Mouse (Mus musculus) heart, embryonic 15.5 days (tissue): Measurements from ENCODE around the gene Prrg2. TPM values are rescaled to one million over a fixed set of nuclear protein-coding genes. Genes with fewer than 3 reads are reported as not detected.
"Not testable (repeated sequence)": the region's sequence is repeated elsewhere in the genome, so short reads cannot be mapped to it uniquely, and the experiment has no call there.

Experiments
- ATAC-seq: fragments of 200-750 bp; cut with Nextera tagmentation; replicated peaks from 2 replicates; pipeline ENCODE4 v1.8.0; 2017; ENCODE audit warnings: low read depth, moderate TSS enrichment; ENCODE audit not compliant: insufficient number of reproducible peaks, insufficient read depth, low FRiP score
- H3K27ac ChIP-seq: fragments of 300-500 bp; sonication (generic); 2 replicates; pipeline ENCODE4 v1.5.1; 2015; ENCODE audit warnings: mild to moderate bottlenecking, inconsistent platforms
- H3K27me3 ChIP-seq: fragments of 300-500 bp; sonication (generic); 2 replicates; pipeline ENCODE4 v1.6.1; 2015; ENCODE audit warnings: inconsistent platforms
- H3K36me3 ChIP-seq: fragments of 300-500 bp; sonication (generic); 2 replicates; pipeline ENCODE4 v1.6.1; 2015; ENCODE audit warnings: mild to moderate bottlenecking, inconsistent platforms
- H3K4me1 ChIP-seq: fragments of 300-500 bp; sonication (generic); replicated peaks from 2 replicates; pipeline ENCODE4 v1.6.1; 2015; ENCODE audit warnings: inconsistent platforms
- H3K4me2 ChIP-seq: fragments of 300-500 bp; sonication (generic); 2 replicates; pipeline ENCODE4 v1.6.1; 2015; ENCODE audit warnings: inconsistent platforms, mild to moderate bottlenecking, moderate library complexity
- H3K4me3 ChIP-seq: fragments of 300-500 bp; sonication (generic); 2 replicates; pipeline ENCODE4 v1.5.1; 2015; ENCODE audit warnings: mild to moderate bottlenecking, inconsistent platforms
- H3K9ac ChIP-seq: fragments of 300-500 bp; sonication (generic); 2 replicates; pipeline ENCODE4 v1.6.1; 2015; ENCODE audit warnings: mild to moderate bottlenecking, inconsistent platforms
- H3K9me3 ChIP-seq: fragments of 300-500 bp; sonication (generic); replicated peaks from 2 replicates; pipeline ENCODE4 v1.6.1; 2016; ENCODE audit warnings: inconsistent platforms
- WGBS: fragments of 180-500 bp; shearing (Covaris S2); methylation state at CpG from one replicate; pipeline ENCODE4 v1.1.7; 2015; ENCODE audit warnings: mixed read lengths; 5-methylcytosine and 5-hydroxymethylcytosine counted together
- polyA plus RNA-seq: library from polyadenylated mRNA; unstranded; fragments of >200 nt; fragmentation: Nextera tagmentation; extraction: Ambion mirVana; gene quantifications from 2 replicates; pipeline ENCODE4 v1.2.1, GENCODE M21; 2015

Prrg2 gene
- 12.9 and 15.9 TPM in 2 replicates for polyA plus RNA-seq

DNA sequence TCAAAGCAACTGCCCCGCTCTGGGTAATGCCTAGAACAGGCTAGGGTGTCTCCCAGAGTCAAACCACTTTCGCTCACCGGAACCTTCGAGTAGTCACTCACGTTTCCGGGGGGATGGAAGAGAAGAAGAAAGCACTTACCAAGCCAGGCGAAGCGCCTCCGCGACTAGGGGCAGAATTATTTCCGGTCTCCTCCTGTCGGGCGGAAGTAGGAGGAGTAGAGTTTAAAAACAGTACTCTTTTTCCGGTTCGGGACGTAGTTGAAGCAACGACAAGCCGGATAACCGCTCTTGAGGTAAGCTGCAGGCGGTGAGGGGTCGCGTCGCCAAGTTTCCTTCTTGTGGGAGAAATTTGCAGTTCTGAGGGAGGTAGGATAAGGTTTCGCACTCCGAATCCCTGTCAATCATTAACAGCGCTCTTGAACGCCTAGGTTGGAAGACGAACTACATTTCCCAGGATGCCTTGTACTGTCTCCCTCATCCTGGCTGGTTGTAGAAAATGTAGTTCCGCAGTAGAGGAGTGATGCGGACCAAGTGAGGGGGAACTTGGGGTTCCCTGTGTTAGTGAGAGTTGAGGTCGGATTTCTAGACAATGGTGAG, at the start of gene Prrg2, which contains the start of gene Nosip:
Gene Prrg2, minus strand, starts transcription at position 439 of the 597 bp plus-strand sequence.
Gene Nosip, plus strand, starts transcription at position 191 of the 597 bp plus-strand sequence.
- Histone ChIP-seq H3K9ac (peak within 1 kb of the TSS; percentile 66), H3K27me3 (no peaks in the 10 kb centered on the region), H3K27ac (peak within 1 kb of the TSS; percentile 95), H3K36me3 (0 out of 2 replicates have a peak, but pooled peaks cover 3% of the 10 kb centered on the region), H3K4me1 (peaks cover 21% of the 10 kb centered on the region), H3K4me2 (peak within 1 kb of the TSS; percentile 69), H3K9me3 (no peaks in the 10 kb centered on the region), H3K4me3 (peak within 1 kb of the TSS; percentile 71)
- under 1% methylated on average over 31 of the region's 31 CpGs for WGBS
- ATAC-seq, result peak; percentile 86

DNA sequence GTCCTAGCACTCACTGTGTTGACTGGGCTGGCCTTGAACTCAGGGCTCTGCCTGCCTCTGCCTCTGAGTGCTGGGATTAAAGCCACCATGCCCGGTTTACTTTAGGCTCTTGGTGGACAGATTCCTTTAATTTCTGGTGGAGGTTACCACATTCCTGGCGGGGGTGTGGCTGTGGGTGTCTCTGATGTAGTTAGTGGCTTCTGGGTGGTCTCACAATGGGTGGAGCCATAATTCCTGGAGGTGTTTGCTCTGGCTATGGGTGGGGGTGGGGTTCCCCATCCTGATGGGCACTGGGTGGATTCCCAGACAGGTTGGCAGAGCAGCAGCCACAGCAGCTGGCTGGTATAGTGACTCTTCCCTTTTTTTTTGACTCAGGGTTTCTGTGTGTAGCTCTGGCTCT, 49.5 kb upstream of the Prrg2 start:
- Histone ChIP-seq H3K9me3 (no peaks in the 10 kb centered on the region), H3K4me2 (no peak overlapping the region), H3K9ac (no peak overlapping the region), H3K4me3 (no peak overlapping the region), H3K27ac (no peak overlapping the region), H3K36me3 (no peaks in the 10 kb centered on the region), H3K27me3 (no peaks in the 10 kb centered on the region), H3K4me1 (peaks cover 8% of the 10 kb centered on the region)
- WGBS, result 73% methylated on average over 2 of the region's 2 CpGs
- ATAC-seq, result no peak

DNA sequence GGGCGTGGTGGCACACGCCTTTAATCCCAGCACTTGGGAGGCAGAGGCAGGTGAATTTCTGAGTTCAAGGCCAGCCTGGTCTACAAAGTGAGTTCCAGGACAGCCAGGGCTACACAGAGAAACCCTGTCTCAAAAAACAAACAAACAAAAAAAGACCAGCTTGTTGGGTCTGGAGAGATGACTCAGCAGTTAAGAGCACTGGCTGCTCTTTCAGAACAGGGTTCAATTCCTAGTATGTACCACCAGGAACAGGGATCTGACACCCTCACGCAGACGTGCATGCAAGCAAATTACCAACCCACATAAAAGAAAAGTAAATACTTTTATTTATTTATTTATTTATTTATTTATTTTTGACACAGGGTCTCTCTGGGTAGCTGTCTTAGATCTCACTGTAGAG, 47.6 kb upstream of the Prrg2 start:
- not testable (repeated sequence) for H3K27me3 ChIP-seq, H3K9me3 ChIP-seq, H3K4me1 ChIP-seq, ATAC-seq, H3K4me3 ChIP-seq, H3K27ac ChIP-seq, H3K36me3 ChIP-seq, H3K4me2 ChIP-seq, H3K9ac ChIP-seq
- 83% methylated on average over 4 of the region's 4 CpGs for WGBS

DNA sequence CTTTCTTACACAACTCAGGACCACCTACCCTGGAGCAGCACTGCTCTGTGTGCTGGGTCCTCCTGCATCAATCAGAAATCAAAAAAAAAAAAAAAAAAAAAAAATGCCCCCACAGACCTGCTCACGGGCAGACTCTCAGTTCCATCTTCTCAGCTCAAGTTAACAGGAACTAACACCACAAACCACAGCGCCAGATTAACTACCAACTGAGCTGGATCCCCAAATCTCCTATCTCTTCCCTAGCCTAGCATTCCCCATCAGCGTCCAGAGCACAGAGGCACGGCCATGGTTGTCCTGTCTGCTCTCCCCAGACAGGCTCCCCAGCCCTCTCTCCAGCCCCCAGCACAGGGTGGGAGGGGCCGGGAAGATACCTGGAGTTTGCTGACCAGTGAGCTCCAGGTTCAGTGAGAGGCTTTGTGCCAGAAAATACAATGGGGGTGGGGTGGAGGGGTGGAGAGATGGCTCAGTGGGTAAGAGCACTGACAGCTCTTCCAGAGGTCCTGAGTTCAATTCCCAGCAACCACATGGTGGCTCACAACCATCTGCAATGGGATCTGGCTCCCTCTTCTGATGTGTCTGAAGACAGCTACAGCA, 44.7 kb upstream of the Prrg2 start:
- Histone ChIP-seq H3K9me3 (no peaks in the 10 kb centered on the region), H3K4me1 (peaks cover 22% of the 10 kb centered on the region), H3K4me3 (no peak overlapping the region), H3K27me3 (no peaks in the 10 kb centered on the region), H3K27ac (no peak overlapping the region), H3K36me3 (no peaks in the 10 kb centered on the region), H3K4me2 (no peak overlapping the region), H3K9ac (no peak overlapping the region)
- WGBS, result 52% methylated on average over 5 of the region's 5 CpGs
- no peak for ATAC-seq

DNA sequence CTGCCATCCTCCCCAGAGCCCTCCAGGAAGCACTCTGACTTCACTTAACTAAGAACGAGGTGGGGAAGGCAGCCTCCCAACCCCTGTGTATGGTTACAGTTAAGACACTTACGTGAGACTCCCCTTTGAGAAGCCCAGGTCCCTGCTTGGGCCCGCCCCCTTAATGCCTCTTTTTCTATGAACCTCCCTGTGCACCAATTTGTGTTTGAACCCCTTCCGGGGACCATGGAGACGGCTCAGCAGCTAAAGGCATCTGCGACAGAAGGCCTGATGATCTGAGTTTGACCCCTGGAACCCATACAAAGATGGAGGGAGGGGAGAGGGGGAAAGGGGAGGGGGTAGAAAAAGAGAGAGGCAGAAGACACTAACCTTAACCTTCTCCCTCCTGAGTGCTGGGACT, 44.0 kb upstream of the Prrg2 start:
- Histone ChIP-seq H3K27me3 (no peaks in the 10 kb centered on the region), H3K9me3 (no peaks in the 10 kb centered on the region), H3K36me3 (no peaks in the 10 kb centered on the region), H3K4me2 (no peak overlapping the region), H3K9ac (no peak overlapping the region), H3K4me3 (no peak overlapping the region), H3K27ac (no peak overlapping the region), H3K4me1 (peaks cover 26% of the 10 kb centered on the region)
- no peak for ATAC-seq
- 70% methylated on average over 6 of the region's 6 CpGs for WGBS

DNA sequence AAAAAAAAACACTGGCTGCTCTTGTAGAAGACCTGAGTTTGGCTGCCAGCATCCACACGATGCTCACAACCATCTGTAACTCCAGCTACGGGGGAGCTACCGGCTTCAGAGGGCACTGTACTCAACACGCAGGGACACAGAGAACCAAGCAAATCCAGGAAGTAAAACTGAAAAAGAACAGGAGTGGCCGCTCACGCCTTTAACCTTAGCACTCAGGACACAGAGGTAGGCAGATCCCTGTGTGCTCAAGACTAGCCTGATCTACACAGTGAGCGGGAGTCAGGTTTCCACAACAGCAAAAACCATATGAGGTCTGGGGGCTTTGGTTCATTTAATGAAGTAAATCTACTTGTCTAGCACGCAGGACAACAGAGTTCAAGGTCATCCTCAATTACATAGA, 43.0 kb upstream of the Prrg2 start:
- no peaks in the 10 kb centered on the region for H3K9me3 ChIP-seq
- 79% methylated on average over 8 of the region's 8 CpGs for WGBS
- H3K27me3 ChIP-seq, result no peaks in the 10 kb centered on the region
- no peaks in the 10 kb centered on the region for H3K36me3 ChIP-seq
- no peak for ATAC-seq
- H3K4me1 ChIP-seq, result peaks cover 26% of the 10 kb centered on the region
- H3K4me3 ChIP-seq, result no peak overlapping the region
- no peak overlapping the region for H3K4me2 ChIP-seq
- no peak overlapping the region for H3K9ac ChIP-seq
- no peak overlapping the region for H3K27ac ChIP-seq

DNA sequence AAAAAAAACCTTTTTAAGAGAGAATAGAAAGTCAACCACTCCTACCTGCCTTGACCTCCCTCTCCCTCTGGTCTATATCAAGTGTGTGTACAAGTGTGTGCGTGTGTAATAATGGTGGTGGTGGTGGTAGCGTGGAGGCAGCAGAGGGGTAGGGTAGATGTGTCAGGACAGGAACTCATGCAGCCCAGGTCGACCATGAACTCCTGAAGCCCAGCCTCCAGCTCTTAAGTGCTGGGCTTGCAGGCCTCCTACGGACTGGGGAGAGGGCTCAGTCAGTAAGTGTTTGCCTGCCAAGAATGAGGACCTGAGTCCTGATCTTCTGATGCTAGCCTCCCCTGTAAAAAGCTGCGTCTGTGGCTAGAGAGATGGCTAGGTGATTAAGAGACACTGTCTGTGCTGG, 42.5 kb upstream of the Prrg2 start:
- H3K9me3 ChIP-seq, result no peaks in the 10 kb centered on the region
- 69% methylated on average over 5 of the region's 5 CpGs for WGBS

DNA sequence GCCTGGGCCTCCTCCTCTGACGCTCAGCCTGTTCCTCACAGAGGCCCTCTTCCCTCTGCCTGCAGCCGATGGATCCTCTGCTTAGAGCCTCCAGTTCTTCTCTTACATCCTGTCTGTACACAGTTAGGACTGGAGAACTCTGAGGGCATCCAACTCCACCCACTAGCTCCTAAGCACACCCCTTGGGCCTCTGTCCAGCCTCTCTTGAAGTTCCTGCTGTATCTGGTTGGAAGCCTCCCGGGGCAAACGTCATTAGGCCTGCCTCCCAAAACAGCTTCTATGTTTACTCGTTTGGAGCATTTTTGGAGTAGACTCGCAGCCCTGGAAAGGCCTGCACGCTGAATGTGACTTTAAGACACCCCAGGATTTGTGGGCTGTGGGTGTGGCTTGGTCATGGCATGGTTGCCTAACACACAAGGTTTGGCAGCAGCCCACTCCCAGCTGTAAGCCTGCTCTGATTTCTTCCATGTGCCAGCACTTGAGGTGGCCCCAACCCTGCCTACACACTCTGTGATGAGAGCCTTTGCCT, 41.2 kb upstream of the Prrg2 start, which contains the start of gene Fcgrt:
Gene Fcgrt, minus strand, starts transcription at position 200 of the 529 bp plus-strand sequence.
- no peaks in the 10 kb centered on the region for H3K27me3 ChIP-seq
- peak within 1 kb of the TSS; percentile 45 for H3K4me3 ChIP-seq
- no peaks in the 10 kb centered on the region for H3K9me3 ChIP-seq
- H3K4me1 ChIP-seq, result peaks cover 26% of the 10 kb centered on the region
- H3K4me2 ChIP-seq, result peak within 1 kb of the TSS; percentile 62
- ATAC-seq, result peak; percentile 95
- no peaks in the 10 kb centered on the region for H3K36me3 ChIP-seq
- 23% methylated on average over 7 of the region's 7 CpGs for WGBS
- H3K27ac ChIP-seq, result peak within 1 kb of the TSS; percentile 87
- H3K9ac ChIP-seq, result peak within 1 kb of the TSS; percentile 51

More for the DNA sequence above, 42.5 kb upstream of the Prrg2 start:
- no peaks in the 10 kb centered on the region for H3K36me3 ChIP-seq
- no peak overlapping the region for H3K4me3 ChIP-seq
- no peak for ATAC-seq
- H3K4me1 ChIP-seq, result peaks cover 26% of the 10 kb centered on the region
- H3K4me2 ChIP-seq, result no peak overlapping the region
- no peak overlapping the region for H3K27ac ChIP-seq
- no peaks in the 10 kb centered on the region for H3K27me3 ChIP-seq
- H3K9ac ChIP-seq, result no peak overlapping the region

DNA sequence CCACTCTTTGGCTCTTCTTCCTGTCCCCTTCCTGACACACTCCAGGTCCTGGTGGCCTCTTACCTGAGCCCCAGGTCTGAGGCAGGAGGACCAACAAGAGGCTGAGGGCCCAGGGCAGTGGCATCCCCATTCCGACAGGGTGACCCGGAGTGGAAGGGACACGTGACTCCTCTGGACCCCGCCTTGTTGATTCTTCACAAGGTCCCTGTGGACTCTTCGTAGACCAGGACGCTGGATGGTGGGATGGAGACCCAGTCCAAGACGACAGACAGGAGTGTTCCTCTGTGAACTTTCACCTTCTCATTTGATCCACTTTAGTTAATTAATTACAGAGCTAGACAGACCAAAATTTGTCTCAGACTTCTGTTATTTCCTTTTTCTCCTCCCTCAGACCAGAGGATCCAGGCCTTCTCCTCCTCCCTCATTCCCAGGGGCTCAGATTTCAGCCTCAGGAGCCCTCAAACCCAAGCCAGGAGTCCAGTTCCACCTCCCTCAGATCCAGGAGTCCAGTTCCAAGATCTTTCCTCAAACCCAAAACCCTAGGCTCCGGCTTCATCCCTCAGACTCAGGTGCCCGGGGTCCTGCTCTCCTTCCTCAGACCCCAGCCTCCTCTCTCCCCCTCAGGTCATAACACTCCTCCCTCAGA, 40.6 kb upstream of the Prrg2 start:
- no peaks in the 10 kb centered on the region for H3K9me3 ChIP-seq
- H3K36me3 ChIP-seq, result no peaks in the 10 kb centered on the region
- no peak for ATAC-seq
- H3K27me3 ChIP-seq, result no peaks in the 10 kb centered on the region
- WGBS, result 67% methylated on average over 9 of the region's 9 CpGs
- peak overlapping the region; percentile 45 for H3K4me3 ChIP-seq
- H3K27ac ChIP-seq, result peak overlapping the region; percentile 87
- peak overlapping the region; percentile 51 for H3K9ac ChIP-seq
- H3K4me1 ChIP-seq, result peaks cover 26% of the 10 kb centered on the region
- H3K4me2 ChIP-seq, result peak overlapping the region; percentile 62

DNA sequence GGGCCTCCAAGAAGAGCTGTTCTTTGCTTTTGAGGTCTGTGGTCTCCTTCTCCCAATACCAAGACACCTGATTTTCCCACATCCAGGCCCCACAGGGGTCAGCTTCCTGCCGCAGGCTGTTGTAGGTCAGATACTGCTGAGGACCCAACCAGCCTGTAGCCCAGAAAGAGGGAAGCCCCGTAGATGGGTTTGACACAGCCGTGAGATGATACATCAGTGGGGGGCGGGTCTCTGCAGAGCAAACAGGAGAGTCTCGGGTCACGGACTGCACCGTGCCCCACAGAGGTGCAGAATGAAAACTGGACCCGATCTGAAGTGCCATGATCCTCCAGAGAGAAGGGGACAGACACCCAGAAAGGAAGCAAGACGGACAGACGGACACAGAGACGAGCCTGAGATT, 40.0 kb upstream of the Prrg2 start:
- Histone ChIP-seq H3K4me3 (peak overlapping the region; percentile 45; the same call in 1 of the 2 replicates), H3K4me2 (peak overlapping the region; percentile 62), H3K27me3 (no peaks in the 10 kb centered on the region), H3K36me3 (no peaks in the 10 kb centered on the region), H3K9me3 (no peaks in the 10 kb centered on the region), H3K9ac (no peak overlapping the region), H3K4me1 (peaks cover 26% of the 10 kb centered on the region), H3K27ac (no peak overlapping the region)
- no peak for ATAC-seq
- 73% methylated on average over 11 of the region's 11 CpGs for WGBS

DNA sequence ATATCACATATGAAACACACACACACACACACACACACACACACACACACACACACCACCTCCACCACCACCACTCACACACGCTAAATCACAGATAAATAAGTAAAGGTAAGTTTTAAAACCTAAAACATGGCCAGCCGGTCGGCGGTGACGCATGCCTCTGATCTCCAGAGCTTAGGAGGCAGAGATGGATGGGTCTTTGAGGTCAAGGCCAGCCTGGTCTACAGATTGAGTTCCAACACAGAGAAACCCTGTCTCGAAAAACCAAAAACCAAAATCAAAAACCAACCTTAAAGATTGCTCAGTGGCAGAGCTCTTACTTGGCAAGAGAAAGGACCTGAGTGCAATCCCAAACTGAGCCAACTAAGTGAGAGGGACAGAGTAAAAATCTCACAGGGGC, 37.6 kb upstream of the Prrg2 start:
- Histone ChIP-seq H3K27me3 (no peaks in the 10 kb centered on the region), H3K9ac (no peak overlapping the region), H3K4me3 (no peak overlapping the region), H3K4me1 (peaks cover 26% of the 10 kb centered on the region), H3K9me3 (no peaks in the 10 kb centered on the region), H3K36me3 (no peaks in the 10 kb centered on the region), H3K27ac (no peak overlapping the region), H3K4me2 (no peak overlapping the region)
- WGBS, result 86% methylated on average over 6 of the region's 6 CpGs
- ATAC-seq, result no peak
